Mouse (Mus musculus) adrenal gland, adult (tissue): Measurements from ENCODE around the gene Gm21409.
"Not testable (repeated sequence)": the region's sequence is repeated elsewhere in the genome, so short reads cannot be mapped to it uniquely, and the experiment has no call there.

Source experiments
- DNase-seq, 2 experiments: peaks; one replicate each; pipeline ENCODE4 v3.0.0; 2022 to 2023; ENCODE audit warnings: low spot score in 1 of 2; ENCODE audit not compliant: inconsistent age in 2 of 2

Gm21409 gene

DNA sequence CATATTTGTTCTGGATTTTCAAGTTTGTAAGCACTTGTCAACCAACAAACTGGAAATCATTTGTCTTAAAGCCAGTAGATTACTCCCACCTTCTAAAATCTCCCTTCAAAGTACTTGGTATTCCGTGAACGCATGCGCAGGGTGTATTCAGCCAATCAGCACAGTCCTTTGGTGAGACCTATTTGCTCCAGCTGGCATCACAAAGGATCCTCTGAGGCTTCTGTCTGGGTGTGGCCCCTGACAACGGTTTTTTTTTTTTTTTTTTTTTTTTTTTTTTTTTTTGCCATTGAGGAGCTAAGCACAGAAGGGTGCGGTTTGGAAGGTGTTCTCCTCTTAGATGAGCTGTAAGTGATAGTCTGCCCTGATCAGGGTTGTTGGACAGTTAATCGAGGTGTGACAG lies at the start of gene Gm21409:
Gene Gm21409 (plus strand): TSS at position 301 of the 400 bp plus-strand sequence.
- not testable (repeated sequence) for DNase-seq
